Mouse (Mus musculus) hindbrain, embryonic 11.5 days (tissue): ENCODE results near the gene Ccdc174. TPM values are rescaled to one million over a fixed set of nuclear protein-coding genes. Genes with fewer than 3 reads are reported as not detected.

ENCODE experiments used
- polyA plus RNA-seq: library from polyadenylated mRNA; unstranded; fragments of >200 nt; fragmentation: Nextera tagmentation; extraction: Ambion mirVana; gene quantifications from 2 replicates; pipeline ENCODE4 v1.2.1, GENCODE M21; 2014

The Ccdc174 gene
- polyA plus RNA-seq, 1 experiment from 2014 or later: 61.5 TPM

Other genes with a start within 250 kb of the Ccdc174 start
- 46.6 and 64.0 TPM in 2 replicates for gene Slc6a6, start 194.0 kb upstream of the Ccdc174 start, polyA plus RNA-seq
- gene Grip2, start 50.8 kb upstream of the Ccdc174 start, polyA plus RNA-seq: 0.60 and 0.63 TPM in 2 replicates
- 0.40 and 1.2 TPM in 2 replicates for gene 4930590J08Rik, start 24.8 kb downstream of the Ccdc174 start, polyA plus RNA-seq
- gene Fgd5, start 100.8 kb downstream of the Ccdc174 start, polyA plus RNA-seq: 5.8 and 6.5 TPM in 2 replicates
- 22.8 and 25.8 TPM in 2 replicates for gene Nr2c2, start 213.3 kb downstream of the Ccdc174 start, polyA plus RNA-seq